Mouse (Mus musculus): ENCODE measurements around the gene Sync.

DNA sequence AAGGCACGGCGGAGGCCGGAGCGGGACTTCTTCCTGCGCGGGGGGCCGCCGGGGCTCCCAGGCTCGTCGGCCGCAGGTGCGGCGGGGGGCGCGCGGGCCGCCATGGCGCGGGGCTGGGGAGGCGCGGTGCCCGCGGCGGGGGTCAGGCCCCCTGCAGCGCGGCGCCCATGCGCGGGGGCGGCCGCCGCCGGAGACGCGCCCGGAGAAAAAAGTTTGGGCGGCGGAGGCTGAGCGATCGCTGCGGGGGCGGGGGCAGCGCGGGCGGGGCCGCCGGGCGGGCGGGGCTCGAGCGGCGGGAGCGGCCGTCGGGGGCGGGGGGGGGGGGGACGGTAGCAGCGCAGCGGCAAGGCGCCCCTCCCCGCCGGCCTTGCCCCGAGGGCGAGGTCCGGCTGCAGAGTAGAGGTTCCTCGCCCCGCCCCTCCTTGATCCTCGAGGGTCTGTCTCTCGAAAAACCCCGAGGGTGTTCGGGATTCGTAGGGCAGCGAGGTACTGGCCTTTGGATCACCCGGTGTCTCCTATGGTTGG is 39.1 kb upstream of the Sync start:
- TF ChIP-seq CTCF (IDR thresholded peaks at IDR 0.05; ENCODE audit: low read depth, low read length) (no peak), POLR2A (IDR thresholded peaks at IDR 0.05; ENCODE audit: borderline replicate concordance, low read depth, low read length) (no peak)
